Mouse (Mus musculus) limb, embryonic 14.5 days (tissue): ENCODE data around the gene Rasgrp3. TPM values are rescaled to one million over a fixed set of nuclear protein-coding genes. Genes with fewer than 3 reads are reported as not detected.

Source experiments
- ATAC-seq: fragments of 200-750 bp; cut with Nextera tagmentation; 2 replicates; pipeline ENCODE4 v1.8.0; 2017; ENCODE audit warnings: low read depth, moderate number of reproducible peaks, moderate TSS enrichment; ENCODE audit not compliant: low FRiP score
- DNase-seq: peaks from one replicate; pipeline ENCODE4 v3.0.0-alpha.2; 2015; ENCODE audit warnings: low spot score
- H3K27ac ChIP-seq: fragments of 300-500 bp; sonication (generic); replicated peaks from 2 replicates; pipeline ENCODE4 v1.5.1; 2014; ENCODE audit warnings: low read depth, mild to moderate bottlenecking, low read length, moderate library complexity, mixed read lengths
- H3K27me3 ChIP-seq: fragments of 300-500 bp; sonication (generic); 2 replicates; pipeline ENCODE4 v1.6.1; 2014; ENCODE audit warnings: low read length, mixed read lengths; ENCODE audit not compliant: control insufficient read depth, insufficient read depth
- H3K36me3 ChIP-seq: fragments of 300-500 bp; sonication (generic); 2 replicates; pipeline ENCODE4 v1.6.1; 2014; ENCODE audit warnings: mild to moderate bottlenecking, low read length, moderate library complexity, mixed read lengths; ENCODE audit not compliant: control insufficient read depth, insufficient read depth
- H3K4me1 ChIP-seq: fragments of 300-500 bp; sonication (generic); 2 replicates; pipeline ENCODE4 v1.6.1; 2014; ENCODE audit warnings: antibody characterized with exemption, low read length, mixed read lengths; ENCODE audit not compliant: control insufficient read depth, insufficient read depth
- H3K4me2 ChIP-seq: fragments of 300-500 bp; sonication (generic); replicated peaks from 2 replicates; pipeline ENCODE4 v1.6.1; 2014; ENCODE audit warnings: low read depth, mild to moderate bottlenecking, low read length, moderate library complexity; ENCODE audit not compliant: severe bottlenecking
- H3K4me3 ChIP-seq: fragments of 300-500 bp; sonication (generic); replicated peaks from 2 replicates; pipeline ENCODE4 v1.5.1; 2014; ENCODE audit warnings: low read length
- H3K9ac ChIP-seq: fragments of 300-500 bp; sonication (generic); 2 replicates; pipeline ENCODE4 v1.6.1; 2014; ENCODE audit warnings: mild to moderate bottlenecking, low read depth, low read length, moderate library complexity; ENCODE audit not compliant: severe bottlenecking
- H3K9me3 ChIP-seq: fragments of 300-500 bp; sonication (generic); 2 replicates; pipeline ENCODE4 v1.6.1; 2016; ENCODE audit warnings: low read length; ENCODE audit not compliant: control insufficient read depth
- POLR2A ChIP-seq: fragments of 200-500 bp; IDR thresholded peaks from 2 replicates; pipeline ENCODE4 v1.8.0; 2012; ENCODE audit warnings: inconsistent platforms, mild to moderate bottlenecking, moderate library complexity, borderline replicate concordance; ENCODE audit not compliant: insufficient read depth, insufficient read length; ENCODE audit errors: extremely low read depth
- WGBS: fragments of 180-500 bp; shearing (Covaris S2); extraction: QIAGEN DNeasy Blood & Tissue Kit; methylation state at CpG from one replicate; pipeline ENCODE4 v1.1.7; 2014; 5-methylcytosine and 5-hydroxymethylcytosine counted together
- polyA plus RNA-seq, 2 experiments: library from polyadenylated mRNA; depleted of rRNA in 1 of 2; stranded (reverse) in 1 of 2; unstranded in 1 of 2; fragments of >200 nt; fragmentation: Nextera tagmentation in 1 of 2; extraction: Ambion mirVana in 1 of 2; gene quantifications; 2 replicates each; pipeline versions ENCODE4 v1.2.1 to v1.2.3; 2012 to 2014

Gene Rasgrp3
- polyA plus RNA-seq (2012; rRNA removed) = 9.3 and 9.4 TPM in 2 replicates
- 13.9 and 19.1 TPM in 2 replicates for polyA plus RNA-seq (2014; fragmentation: Nextera tagmentation; extraction: Ambion mirVana)

DNA sequence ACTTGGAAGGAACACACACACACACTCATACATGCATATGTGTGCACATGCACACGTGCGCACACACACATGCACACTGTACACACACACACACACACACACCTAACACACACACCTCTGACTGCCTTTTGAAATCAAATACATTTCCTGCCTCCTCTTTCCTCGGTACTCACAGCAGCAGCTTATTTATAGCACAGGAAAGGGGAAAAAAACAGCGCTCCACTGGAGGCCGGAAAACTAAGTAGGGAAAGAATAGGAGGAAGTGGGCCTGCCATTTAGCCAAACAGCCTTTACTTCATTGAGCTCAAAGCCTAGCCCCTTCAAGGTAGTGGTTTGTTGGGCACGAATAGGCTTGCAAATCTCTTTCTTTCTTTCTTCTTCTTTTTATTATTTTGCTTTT is at the start of gene Rasgrp3:
Gene Rasgrp3 (plus strand): TSS at position 298 of the 400 bp plus-strand sequence.
- no peak for ATAC-seq

DNA sequence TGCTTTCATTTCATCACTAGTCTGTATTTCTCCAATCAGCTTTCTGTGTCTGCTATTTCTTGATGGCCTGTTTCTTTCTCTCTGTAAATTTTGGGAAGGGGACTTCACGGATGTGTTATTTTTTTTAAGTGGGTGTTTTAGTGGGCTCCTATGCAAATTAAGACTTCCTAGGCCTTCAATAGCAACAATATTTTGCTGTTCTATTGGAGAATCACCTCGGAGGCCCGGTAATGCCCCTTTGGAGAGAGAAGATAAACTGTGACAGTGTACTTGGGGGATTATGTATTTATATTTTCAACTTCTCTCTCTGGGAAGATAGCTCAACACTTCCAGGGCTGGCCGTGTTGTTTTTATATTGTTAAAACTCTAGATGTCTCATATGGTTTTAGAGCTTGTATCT is 47.3 kb upstream of the Rasgrp3 start:
- TF ChIP-seq POLR2A = no peak
- H3K27ac ChIP-seq = no peak overlapping the region
- H3K4me1 ChIP-seq = no peaks in the 10 kb centered on the region
- WGBS = 92% methylated on average over 4 of the region's 4 CpGs
- no peak for DNase-seq
- no peak overlapping the region for H3K4me2 ChIP-seq
- no peak for ATAC-seq
- H3K36me3 ChIP-seq = peaks cover 53% of the 10 kb centered on the region
- H3K4me3 ChIP-seq = no peak overlapping the region
- H3K9me3 ChIP-seq = no peaks in the 10 kb centered on the region
- H3K9ac ChIP-seq = no peak overlapping the region
- no peaks in the 10 kb centered on the region for H3K27me3 ChIP-seq

More for the DNA sequence above, at the start of gene Rasgrp3:
- peak within 1 kb of the TSS; percentile 2; the same call in 1 of the 2 replicates for H3K4me3 ChIP-seq
- no peak within 1 kb of the TSS for H3K4me2 ChIP-seq
- no peak within 1 kb of the TSS for H3K9ac ChIP-seq
- no peak for TF ChIP-seq POLR2A
- H3K9me3 ChIP-seq = no peaks in the 10 kb centered on the region
- no peak within 1 kb of the TSS; the same call in 1 of the 2 replicates for H3K27ac ChIP-seq
- H3K36me3 ChIP-seq = no peaks in the 10 kb centered on the region
- DNase-seq = no peak
- WGBS = 46% methylated on average over 6 of the region's 6 CpGs
- H3K27me3 ChIP-seq = no peaks in the 10 kb centered on the region
- no peaks in the 10 kb centered on the region for H3K4me1 ChIP-seq

DNA sequence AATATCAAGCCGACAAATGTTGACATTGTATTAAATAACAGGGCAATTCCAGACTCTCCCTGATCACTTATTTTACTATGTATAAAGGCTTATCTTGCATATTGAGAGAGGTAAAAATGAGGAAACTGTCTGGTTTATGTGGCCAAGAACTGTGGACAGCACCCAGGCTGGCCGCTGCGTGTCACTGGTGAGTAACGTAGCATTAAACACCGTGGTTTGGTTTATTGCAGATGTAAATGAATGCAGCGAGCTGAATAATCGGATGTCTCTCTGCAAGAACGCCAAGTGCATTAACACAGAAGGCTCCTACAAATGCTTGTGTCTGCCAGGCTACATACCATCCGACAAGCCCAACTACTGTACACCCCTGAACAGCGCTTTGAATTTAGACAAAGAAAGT is 45.6 kb upstream of the Rasgrp3 start:
- TF ChIP-seq POLR2A = no peak
- no peak overlapping the region for H3K4me3 ChIP-seq
- no peak overlapping the region for H3K4me2 ChIP-seq
- H3K4me1 ChIP-seq = no peaks in the 10 kb centered on the region
- no peak overlapping the region for H3K27ac ChIP-seq
- no peak overlapping the region for H3K9ac ChIP-seq
- H3K27me3 ChIP-seq = no peaks in the 10 kb centered on the region
- ATAC-seq (no peak), DNase-seq (no peak)
- WGBS = 95% methylated on average over 10 of the region's 10 CpGs
- peaks cover 51% of the 10 kb centered on the region for H3K36me3 ChIP-seq
- no peaks in the 10 kb centered on the region for H3K9me3 ChIP-seq

DNA sequence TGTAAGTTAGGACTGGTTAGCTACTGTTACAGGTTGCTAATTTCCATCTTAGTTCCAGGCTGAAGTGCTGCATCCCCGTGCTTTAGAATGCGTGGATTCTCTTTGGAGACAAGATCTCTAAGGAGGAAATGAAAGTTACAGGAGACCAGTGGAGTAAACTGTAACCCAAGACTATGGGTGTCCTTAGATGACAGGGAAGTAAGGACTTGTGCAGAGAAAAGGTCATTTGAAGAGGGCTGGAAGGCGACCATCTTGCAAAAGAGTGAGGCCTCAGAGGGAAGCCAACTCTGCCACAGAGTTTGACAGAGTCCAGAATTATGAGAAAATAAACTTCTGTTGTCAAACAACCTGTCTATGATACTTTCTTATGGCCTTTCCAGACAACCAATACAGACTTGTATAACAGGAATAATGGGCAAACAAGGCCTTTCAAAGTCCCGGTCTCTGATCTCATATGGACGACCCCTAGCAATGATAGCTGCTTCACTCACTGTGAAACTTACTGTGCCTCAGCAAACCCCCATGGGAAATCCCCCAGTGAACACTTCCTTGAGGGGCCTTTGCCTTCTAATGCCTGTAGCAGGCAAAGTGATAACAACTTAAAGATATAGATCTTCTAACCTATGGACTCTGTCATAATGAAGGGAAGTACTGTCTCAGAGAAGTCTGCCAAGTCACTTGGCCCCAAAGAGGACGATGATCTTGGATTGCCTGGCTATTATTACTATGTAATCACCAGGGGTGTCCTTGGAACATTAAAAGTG is 44.1 kb upstream of the Rasgrp3 start:
- H3K27me3 ChIP-seq = no peaks in the 10 kb centered on the region
- H3K36me3 ChIP-seq = peaks cover 41% of the 10 kb centered on the region
- no peak for TF ChIP-seq POLR2A
- no peak overlapping the region for H3K27ac ChIP-seq
- H3K9ac ChIP-seq = no peak overlapping the region
- H3K4me2 ChIP-seq = no peak overlapping the region
- 92% methylated on average over 6 of the region's 6 CpGs for WGBS
- ATAC-seq = no peak
- no peak overlapping the region for H3K4me3 ChIP-seq
- no peaks in the 10 kb centered on the region for H3K9me3 ChIP-seq
- no peak for DNase-seq
- no peaks in the 10 kb centered on the region for H3K4me1 ChIP-seq

DNA sequence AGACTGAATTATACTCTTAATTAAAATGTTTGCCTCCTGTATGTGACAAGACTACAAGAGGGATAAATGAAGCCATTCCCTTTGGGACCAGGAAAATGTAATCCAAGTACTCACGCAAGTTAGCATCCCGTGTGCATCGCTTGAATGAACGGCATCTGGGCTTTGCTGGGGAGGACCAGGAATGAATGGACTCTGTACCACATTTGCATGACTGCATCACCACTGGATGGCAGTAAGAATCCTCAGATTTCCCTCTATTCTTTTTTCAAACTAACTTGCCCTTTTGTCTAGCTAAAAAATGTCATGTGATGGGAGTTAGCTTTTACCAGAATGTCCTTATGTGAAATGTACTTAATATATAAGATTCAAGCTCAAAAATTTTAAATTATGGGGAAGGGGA is 29.3 kb upstream of the Rasgrp3 start:
- ATAC-seq (no peak), DNase-seq (no peak)
- H3K9me3 ChIP-seq = no peaks in the 10 kb centered on the region
- H3K4me2 ChIP-seq = no peak overlapping the region
- H3K4me3 ChIP-seq = no peak overlapping the region
- no peak for TF ChIP-seq POLR2A
- 75% methylated on average over 4 of the region's 4 CpGs for WGBS
- no peak overlapping the region for H3K9ac ChIP-seq
- no peaks in the 10 kb centered on the region for H3K36me3 ChIP-seq
- H3K27me3 ChIP-seq = no peaks in the 10 kb centered on the region
- H3K27ac ChIP-seq = no peak overlapping the region
- H3K4me1 ChIP-seq = no peaks in the 10 kb centered on the region
